Mouse (Mus musculus) heart, adult 10 weeks (tissue): ENCODE results near the gene Zfp972. TPM values are rescaled to one million over a fixed set of nuclear protein-coding genes. Genes with fewer than 3 reads are reported as not detected.

Experiments
- polyA plus RNA-seq: library from polyadenylated mRNA; stranded (reverse); fragments of 350-450 nt; fragmentation: Illumina TruSeq; extraction: RNeasy Lipid Tissue Mini Kit (QIAGEN cat#74804); gene quantifications from one replicate; pipeline ENCODE4 v1.2.3, GENCODE M21; 2014; ENCODE audit warnings: low read depth, low replicate concordance

Zfp972 gene
- polyA plus RNA-seq, result not detected

DNA sequence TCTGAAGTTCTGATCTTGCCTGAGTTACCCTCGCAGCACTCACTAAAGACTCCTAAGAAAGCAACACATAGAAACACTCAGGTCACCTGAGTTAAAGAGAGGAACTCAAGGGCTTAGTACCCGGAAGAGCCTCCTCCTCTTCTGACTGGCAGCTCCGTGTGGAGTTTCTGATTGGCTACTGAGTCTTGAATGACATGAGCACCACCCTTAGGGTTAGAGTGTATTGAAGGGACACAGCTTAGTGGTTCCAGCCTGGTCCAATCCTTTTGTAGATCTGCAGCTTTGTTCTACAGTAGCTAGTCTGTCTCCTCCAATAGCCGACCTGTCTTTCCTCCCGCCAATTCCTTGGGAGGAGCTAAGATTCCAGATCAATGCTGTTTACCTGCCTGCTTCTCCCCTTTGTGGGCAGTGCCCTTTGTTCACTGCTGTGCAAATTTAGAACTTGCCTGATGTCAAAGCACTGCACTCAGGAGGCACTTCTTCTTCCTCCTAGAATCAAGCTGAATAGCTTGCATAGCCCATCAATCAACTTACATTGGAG is at the start of gene Zfp972:
TSS of gene Zfp972 (minus strand) at position 51 of the 541 bp plus-strand sequence.

DNA sequence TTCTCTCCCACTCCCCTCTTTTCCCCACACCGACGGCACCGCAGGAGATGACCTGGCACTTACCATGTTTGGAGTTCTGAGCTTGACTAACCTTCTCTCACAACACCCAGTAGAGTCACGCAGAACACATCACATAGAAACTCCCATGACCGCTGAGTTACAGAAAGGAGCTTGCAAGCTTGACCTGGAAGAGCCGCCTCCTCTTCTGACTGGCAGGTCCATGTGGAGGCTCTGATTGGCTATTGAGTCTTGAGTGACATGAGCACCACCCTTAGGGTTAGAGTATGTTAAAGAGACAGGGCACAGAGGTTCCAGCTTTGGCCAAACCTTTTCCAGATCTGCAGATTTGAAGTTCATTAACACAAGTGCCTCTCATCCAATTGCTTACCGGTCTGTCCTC is 31.7 kb upstream of the Zfp972 start, which contains the start of gene Gm14326:
TSS of gene Gm14326 (minus strand) at position 153 of the 400 bp plus-strand sequence.

DNA sequence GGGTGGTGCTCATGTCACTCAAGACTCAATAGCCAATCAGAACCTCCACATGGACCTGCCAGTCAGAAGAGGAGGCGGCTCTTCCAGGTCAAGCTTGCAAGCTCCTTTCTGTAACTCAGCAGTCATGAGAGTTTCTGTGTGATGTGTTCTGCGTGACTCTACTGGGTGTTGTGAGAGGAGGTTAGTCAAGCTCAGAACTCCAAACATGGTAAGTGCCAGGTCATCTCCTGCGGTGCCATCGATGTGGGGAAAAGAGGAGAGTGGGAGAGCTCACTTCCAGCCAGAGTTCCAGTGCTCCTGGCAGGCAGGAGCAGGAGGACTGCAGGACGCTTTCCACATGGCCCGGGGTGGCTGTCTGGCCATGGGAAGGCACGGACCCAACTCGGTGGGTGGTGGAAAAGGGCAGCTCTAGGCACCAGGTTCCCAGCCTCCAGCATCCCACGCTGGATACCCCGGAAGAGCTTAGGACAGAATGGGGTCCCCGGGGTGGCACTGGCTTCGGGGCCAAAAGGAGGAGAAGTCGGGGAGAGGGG is 28.3 kb downstream of the Zfp972 start, which contains the start of gene Gm14327:
TSS of gene Gm14327 (plus strand) at position 51 of the 533 bp plus-strand sequence.

Other genes starting within 250 kb of the Zfp972 start
- gene Gm14322, start 166.3 kb downstream of the Zfp972 start, polyA plus RNA-seq, result 6.6 TPM
- gene Gm14325, start 85.3 kb downstream of the Zfp972 start, polyA plus RNA-seq, result 36.2 TPM
- gene Gm14327, start 28.5 kb downstream of the Zfp972 start, polyA plus RNA-seq, result 23.9 TPM
- gene Gm14326, start 31.7 kb upstream of the Zfp972 start, polyA plus RNA-seq, result 24.7 TPM
- 30.1 TPM for gene Zfp971, start 97.7 kb upstream of the Zfp972 start, polyA plus RNA-seq
- 13.7 TPM for gene Zfp931, start 152.9 kb upstream of the Zfp972 start, polyA plus RNA-seq
- 0.21 TPM for gene Phactr3, start 193.4 kb upstream of the Zfp972 start, polyA plus RNA-seq